Mouse (Mus musculus): Measurements from ENCODE around the gene Sipa1. TPM values are rescaled to one million over a fixed set of nuclear protein-coding genes. Genes with fewer than 3 reads are reported as not detected.

Gene Sipa1
- total and polyA plus RNA-seq, 3 experiments = 10.3 to 88.4 (median 33.7) TPM

- no peak for ATAC-seq (ENCODE audit: extremely low read depth, insufficient number of reproducible peaks, low FRiP score, poor library complexity, severe bottlenecking)
- no peak for DNase-seq (ENCODE audit: low spot score)
- peaks cover 97% of the 10 kb centered on the region for H3K36me3 ChIP-seq (replicated peaks)
Measured at GRCm38 (mm10) chr19:5649298-5649741, 14.2 kb downstream of the Sipa1 start.

GRCm38 (mm10) chr19:5648401-5649297, 14.9 kb downstream of the Sipa1 start:
- no peak overlapping the region for H3K4me3 ChIP-seq (ENCODE audit: low read depth, low read length)
- ATAC-seq (ENCODE audit: extremely low read depth, insufficient number of reproducible peaks, low FRiP score, poor library complexity, severe bottlenecking) (no peak), DNase-seq (ENCODE audit: low spot score) (no peak)
- no peaks in the 10 kb centered on the region for H3K27me3 ChIP-seq (ENCODE audit: insufficient read depth, low read length)
- TF ChIP-seq GATA1 (IDR thresholded peaks at IDR 0.05; ENCODE audit: borderline replicate concordance, low read length) = no peak
- TF ChIP-seq POLR2AphosphoS5 (IDR thresholded peaks at IDR 0.05; ENCODE audit: insufficient replicate concordance, low read depth, low read length) = no peak
- TF ChIP-seq TAL1 (conservative IDR thresholded peaks at IDR 0.05; ENCODE audit: low read depth, low read length) = no peak
- TF ChIP-seq GATA2 (IDR thresholded peaks at IDR 0.05; ENCODE audit: borderline replicate concordance, low read depth, low read length) = no peak
- TF ChIP-seq CTCF (IDR thresholded peaks at IDR 0.05; ENCODE audit: low read depth, low read length) = no peak
- peaks cover 7% of the 10 kb centered on the region; the same call in 1 of the 2 replicates for H3K4me1 ChIP-seq (ENCODE audit: insufficient read depth, low read depth, low read length)
- H3K9me3 ChIP-seq (replicated peaks) = no peaks in the 10 kb centered on the region
- peaks cover 97% of the 10 kb centered on the region for H3K36me3 ChIP-seq (replicated peaks)

More at GRCm38 (mm10) chr19:5649298-5649741, 14.2 kb downstream of the Sipa1 start:
- Histone ChIP-seq H3K27me3 (ENCODE audit: insufficient read depth, low read length) (no peaks in the 10 kb centered on the region), H3K9me3 (replicated peaks) (peaks cover 4% of the 10 kb centered on the region), H3K4me3 (ENCODE audit: low read depth, low read length) (no peak overlapping the region), H3K4me1 (ENCODE audit: insufficient read depth, low read depth, low read length) (peaks cover 7% of the 10 kb centered on the region; the same call in 1 of the 2 replicates)
- no peak for TF ChIP-seq GATA1 (IDR thresholded peaks at IDR 0.05; ENCODE audit: borderline replicate concordance, low read length)
- no peak for TF ChIP-seq TAL1 (conservative IDR thresholded peaks at IDR 0.05; ENCODE audit: low read depth, low read length)
- no peak for TF ChIP-seq POLR2AphosphoS5 (IDR thresholded peaks at IDR 0.05; ENCODE audit: insufficient replicate concordance, low read depth, low read length)
- no peak for TF ChIP-seq CTCF (IDR thresholded peaks at IDR 0.05; ENCODE audit: low read depth, low read length)
- TF ChIP-seq GATA2 (IDR thresholded peaks at IDR 0.05; ENCODE audit: borderline replicate concordance, low read depth, low read length) = no peak

- peaks cover 7% of the 10 kb centered on the region; the same call in 1 of the 2 replicates for H3K4me1 ChIP-seq (ENCODE audit: insufficient read depth, low read depth, low read length)
- H3K4me3 ChIP-seq (ENCODE audit: low read depth, low read length) = no peak overlapping the region
- no peaks in the 10 kb centered on the region for H3K9me3 ChIP-seq (replicated peaks)
- H3K36me3 ChIP-seq (replicated peaks) = peaks cover 96% of the 10 kb centered on the region
- ATAC-seq (ENCODE audit: extremely low read depth, insufficient number of reproducible peaks, low FRiP score, poor library complexity, severe bottlenecking) = no peak
- H3K27me3 ChIP-seq (ENCODE audit: insufficient read depth, low read length) = no peaks in the 10 kb centered on the region
- DNase-seq (ENCODE audit: low spot score) = no peak
- TF ChIP-seq TAL1 (conservative IDR thresholded peaks at IDR 0.05; ENCODE audit: low read depth, low read length) (no peak), CTCF (IDR thresholded peaks at IDR 0.05; ENCODE audit: low read depth, low read length) (no peak)
Measured at GRCm38 (mm10) chr19:5647791-5648190, 15.7 kb downstream of the Sipa1 start.

DNA sequence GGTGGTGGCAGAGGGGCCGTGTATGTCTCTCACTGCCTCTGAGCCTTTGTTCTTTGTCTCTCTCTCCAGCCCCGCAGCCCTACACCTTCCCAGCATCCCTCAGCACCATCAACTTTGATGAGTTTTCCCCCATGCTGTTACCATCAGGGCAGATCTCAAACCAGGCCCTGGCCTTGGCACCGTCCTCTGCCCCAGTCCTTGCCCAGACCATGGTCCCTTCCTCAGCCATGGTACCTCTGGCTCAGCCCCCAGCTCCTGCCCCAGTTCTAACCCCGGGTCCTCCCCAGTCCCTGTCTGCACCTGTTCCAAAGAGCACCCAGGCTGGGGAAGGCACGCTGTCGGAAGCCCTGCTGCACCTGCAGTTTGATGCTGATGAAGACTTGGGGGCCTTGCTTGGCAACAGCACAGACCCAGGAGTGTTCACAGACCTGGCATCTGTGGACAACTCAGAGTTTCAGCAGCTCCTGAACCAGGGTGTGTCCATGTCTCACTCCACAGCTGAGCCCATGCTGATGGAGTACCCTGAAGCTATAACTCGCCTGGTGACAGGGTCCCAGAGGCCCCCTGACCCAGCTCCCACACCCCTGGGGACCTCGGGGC, 16.7 kb downstream of the Sipa1 start:
- DNase-seq (ENCODE audit: low spot score) (no peak), ATAC-seq (ENCODE audit: extremely low read depth, insufficient number of reproducible peaks, low FRiP score, poor library complexity, severe bottlenecking) (no peak)
- Histone ChIP-seq H3K9me3 (replicated peaks) (no peaks in the 10 kb centered on the region), H3K36me3 (replicated peaks) (peaks cover 96% of the 10 kb centered on the region), H3K4me1 (ENCODE audit: insufficient read depth, low read depth, low read length) (peaks cover 8% of the 10 kb centered on the region), H3K27me3 (ENCODE audit: insufficient read depth, low read length) (no peaks in the 10 kb centered on the region), H3K4me3 (ENCODE audit: low read depth, low read length) (no peak overlapping the region)
- TF ChIP-seq TAL1 (conservative IDR thresholded peaks at IDR 0.05; ENCODE audit: low read depth, low read length) (no peak), CTCF (IDR thresholded peaks at IDR 0.05; ENCODE audit: low read depth, low read length) (no peak), GATA2 (IDR thresholded peaks at IDR 0.05; ENCODE audit: borderline replicate concordance, low read depth, low read length) (no peak), POLR2AphosphoS5 (IDR thresholded peaks at IDR 0.05; ENCODE audit: insufficient replicate concordance, low read depth, low read length) (no peak), GATA1 (IDR thresholded peaks at IDR 0.05; ENCODE audit: borderline replicate concordance, low read length) (no peak)

DNA sequence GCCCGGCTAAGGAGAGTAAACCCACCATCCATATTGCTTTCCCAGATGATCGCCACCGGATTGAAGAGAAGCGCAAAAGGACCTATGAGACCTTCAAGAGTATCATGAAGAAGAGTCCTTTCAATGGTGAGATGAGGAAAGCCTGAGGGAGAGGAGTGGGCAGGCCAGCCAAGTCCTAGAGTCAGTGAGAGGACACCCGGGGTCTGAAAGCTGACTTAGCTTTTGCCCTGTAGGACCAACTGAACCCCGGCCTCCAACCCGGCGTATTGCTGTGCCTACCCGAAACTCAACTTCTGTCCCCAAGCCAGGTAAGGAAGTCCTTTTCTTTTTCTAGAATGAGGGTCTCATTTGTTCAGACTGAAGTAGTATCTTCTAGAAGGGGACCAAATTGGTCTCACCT, 18.2 kb downstream of the Sipa1 start:
- no peaks in the 10 kb centered on the region for H3K9me3 ChIP-seq (replicated peaks)
- H3K36me3 ChIP-seq (replicated peaks) = peaks cover 96% of the 10 kb centered on the region
- peaks cover 23% of the 10 kb centered on the region for H3K4me1 ChIP-seq (ENCODE audit: insufficient read depth, low read depth, low read length)
- ATAC-seq (ENCODE audit: extremely low read depth, insufficient number of reproducible peaks, low FRiP score, poor library complexity, severe bottlenecking) (no peak), DNase-seq (ENCODE audit: low spot score) (no peak)
- no peak overlapping the region for H3K4me3 ChIP-seq (ENCODE audit: low read depth, low read length)
- TF ChIP-seq CTCF (IDR thresholded peaks at IDR 0.05; ENCODE audit: low read depth, low read length) (no peak), TAL1 (conservative IDR thresholded peaks at IDR 0.05; ENCODE audit: low read depth, low read length) (no peak), GATA1 (IDR thresholded peaks at IDR 0.05; ENCODE audit: borderline replicate concordance, low read length) (no peak), GATA2 (IDR thresholded peaks at IDR 0.05; ENCODE audit: borderline replicate concordance, low read depth, low read length) (no peak), POLR2AphosphoS5 (IDR thresholded peaks at IDR 0.05; ENCODE audit: insufficient replicate concordance, low read depth, low read length) (no peak)
- no peaks in the 10 kb centered on the region for H3K27me3 ChIP-seq (ENCODE audit: insufficient read depth, low read length)

DNA sequence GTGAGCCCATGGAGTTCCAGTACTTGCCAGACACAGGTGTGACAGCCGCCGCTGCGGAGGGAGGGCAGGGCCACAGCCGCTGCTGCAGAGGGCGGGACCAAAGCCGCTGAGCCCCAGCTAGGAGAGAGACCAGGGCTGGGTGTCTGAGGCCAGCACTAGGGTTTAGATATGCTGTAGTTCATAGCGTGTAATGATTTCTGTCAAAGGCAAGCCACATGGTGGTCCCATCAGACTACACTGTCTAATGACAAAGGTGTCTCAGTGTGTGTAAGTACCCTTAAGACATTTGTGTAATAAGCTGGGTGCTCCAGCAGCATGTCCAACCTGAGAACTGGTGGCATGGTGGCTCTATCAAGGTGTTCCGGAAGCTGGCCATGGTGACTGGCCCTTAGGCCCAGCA, 21.9 kb downstream of the Sipa1 start:
- Histone ChIP-seq H3K4me1 (ENCODE audit: insufficient read depth, low read depth, low read length) (peaks cover 45% of the 10 kb centered on the region), H3K4me3 (ENCODE audit: low read depth, low read length) (no peak overlapping the region), H3K36me3 (replicated peaks) (peaks cover 84% of the 10 kb centered on the region), H3K9me3 (replicated peaks) (no peaks in the 10 kb centered on the region), H3K27me3 (ENCODE audit: insufficient read depth, low read length) (no peaks in the 10 kb centered on the region)
- TF ChIP-seq CTCF (IDR thresholded peaks at IDR 0.05; ENCODE audit: low read depth, low read length) (no peak), GATA2 (IDR thresholded peaks at IDR 0.05; ENCODE audit: borderline replicate concordance, low read depth, low read length) (no peak), POLR2AphosphoS5 (IDR thresholded peaks at IDR 0.05; ENCODE audit: insufficient replicate concordance, low read depth, low read length) (no peak), TAL1 (conservative IDR thresholded peaks at IDR 0.05; ENCODE audit: low read depth, low read length) (no peak), GATA1 (IDR thresholded peaks at IDR 0.05; ENCODE audit: borderline replicate concordance, low read length) (no peak)
- DNase-seq (ENCODE audit: low spot score) = no peak
- no peak for ATAC-seq (ENCODE audit: extremely low read depth, insufficient number of reproducible peaks, low FRiP score, poor library complexity, severe bottlenecking)
